Mouse (Mus musculus) myocyte (in vitro differentiated cells): ENCODE results near the gene Tet3. TPM values are rescaled to one million over a fixed set of nuclear protein-coding genes. Genes with fewer than 3 reads are reported as not detected.

Source experiments
- H3K27me3 ChIP-seq: one replicate; pipeline ENCODE4 v1.6.1; 2011; ENCODE audit not compliant: control insufficient read depth, insufficient read depth, insufficient read length
- H3K36me3 ChIP-seq: one replicate; pipeline ENCODE4 v1.6.1; 2011; ENCODE audit not compliant: control insufficient read depth, insufficient read depth
- H3K4me2 ChIP-seq: one replicate; pipeline ENCODE4 v1.6.1; 2011; ENCODE audit warnings: low read depth, control low read depth
- H3K4me3 ChIP-seq: one replicate; pipeline ENCODE4 v1.5.1; 2011; ENCODE audit warnings: mild to moderate bottlenecking, control low read depth, moderate library complexity
- H3K79me2 ChIP-seq: one replicate; pipeline ENCODE4 v1.6.1; 2011; ENCODE audit not compliant: control insufficient read depth, insufficient read depth
- H3ac ChIP-seq: one replicate; pipeline ENCODE4 v1.6.1; 2011; ENCODE audit not compliant: control insufficient read depth, insufficient read length
- CEBPB ChIP-seq: IDR thresholded peaks from 2 replicates; pipeline ENCODE4 v1.6.1; 2011; ENCODE audit warnings: mild to moderate bottlenecking, moderate library complexity; ENCODE audit not compliant: poor library complexity, insufficient read depth, severe bottlenecking
- E2F4 ChIP-seq: IDR thresholded peaks from one replicate; pipeline ENCODE4 v1.6.1; 2011; ENCODE audit warnings: mild to moderate bottlenecking, control low read depth, moderate library complexity; ENCODE audit not compliant: insufficient read depth
- MAX ChIP-seq: IDR thresholded peaks from one replicate; pipeline ENCODE4 v1.6.1; 2011; ENCODE audit warnings: low read depth, mild to moderate bottlenecking, control low read depth
- MYOD1 ChIP-seq, 3 experiments: IDR thresholded peaks; one replicate each; pipeline ENCODE4 v1.6.1; 2011; ENCODE audit warnings: control low read depth in 2 of 3, low read depth in 2 of 3, mild to moderate bottlenecking in 2 of 3, moderate library complexity in 1 of 3; ENCODE audit not compliant: insufficient read length in 2 of 3, control insufficient read depth in 1 of 3
- MYOG ChIP-seq, 3 experiments: IDR thresholded peaks; one replicate each; pipeline ENCODE4 v1.6.1; 2011; ENCODE audit warnings: control low read depth in 2 of 3, low read depth in 2 of 3, mild to moderate bottlenecking in 2 of 3; ENCODE audit not compliant: insufficient read length in 2 of 3, control insufficient read depth in 1 of 3, insufficient read depth in 1 of 3
- POLR2A ChIP-seq: IDR thresholded peaks from one replicate; pipeline ENCODE4 v1.6.1; 2011; ENCODE audit warnings: low read depth, mild to moderate bottlenecking, control low read depth, moderate library complexity; ENCODE audit not compliant: insufficient read length
- POLR2AphosphoS2 ChIP-seq: IDR thresholded peaks from one replicate; pipeline ENCODE4 v1.6.1; 2011; ENCODE audit warnings: low read depth, control low read depth; ENCODE audit not compliant: insufficient read length
- REST ChIP-seq: IDR thresholded peaks from one replicate; pipeline ENCODE4 v1.6.1; 2011; ENCODE audit warnings: mild to moderate bottlenecking, control low read depth, moderate library complexity; ENCODE audit not compliant: insufficient read depth, insufficient read length
- SRF ChIP-seq: IDR thresholded peaks from one replicate; pipeline ENCODE4 v1.6.1; 2011; ENCODE audit warnings: low read depth; ENCODE audit not compliant: control insufficient read depth, insufficient read length
- TCF12 ChIP-seq: IDR thresholded peaks from one replicate; pipeline ENCODE4 v1.6.1; 2011; ENCODE audit warnings: mild to moderate bottlenecking, control low read depth; ENCODE audit not compliant: poor library complexity, insufficient read depth, severe bottlenecking
- TCF3 ChIP-seq: IDR thresholded peaks from one replicate; pipeline ENCODE4 v1.6.1; 2011; ENCODE audit warnings: low read depth, control low read depth; ENCODE audit not compliant: insufficient read length
- USF1 ChIP-seq: IDR thresholded peaks from one replicate; pipeline ENCODE4 v1.6.1; 2011; ENCODE audit warnings: low read depth, mild to moderate bottlenecking, control low read depth, moderate library complexity
- polyA plus RNA-seq: library from polyadenylated mRNA; unstranded; fragments of >200 nt; fragmentation: generic; extraction: Trizol; gene quantifications from one replicate; pipeline ENCODE4 v1.2.1, GENCODE M21; 2012; ENCODE audit warnings: missing spikeins

The Tet3 gene
- polyA plus RNA-seq, 1 experiment: 11.4 TPM

GRCm38 (mm10) chr6:83496753-83497710 is 38.1 kb upstream of the Tet3 start:
- H3K79me2 ChIP-seq: no peaks in the 10 kb centered on the region
- TF ChIP-seq MYOG (IDR thresholded peaks at IDR 0.05; ENCODE audit: control insufficient read depth in 1 of 3, insufficient read depth in 1 of 3, insufficient read length in 2 of 3, low read depth in 2 of 3): peak in 1 of 3 experiments; percentile 63
- TF ChIP-seq USF1: no peak
- TF ChIP-seq MYOD1 (IDR thresholded peaks at IDR 0.05; ENCODE audit: control insufficient read depth in 1 of 3, insufficient read length in 2 of 3, low read depth in 2 of 3): peak in 2 of 3 experiments; percentile 21 to 63
- H3ac ChIP-seq: no peak overlapping the region
- H3K27me3 ChIP-seq: no peaks in the 10 kb centered on the region
- peak overlapping the region; percentile 57 for H3K4me2 ChIP-seq
- H3K4me3 ChIP-seq: no peak overlapping the region
- peaks cover 10% of the 10 kb centered on the region for H3K36me3 ChIP-seq

GRCm38 (mm10) chr6:83496009-83496752 is 37.3 kb upstream of the Tet3 start:
- Histone ChIP-seq H3K79me2 (no peaks in the 10 kb centered on the region), H3K27me3 (no peaks in the 10 kb centered on the region), H3K36me3 (peaks cover 10% of the 10 kb centered on the region), H3K4me3 (no peak overlapping the region), H3K4me2 (peak overlapping the region; percentile 57), H3ac (no peak overlapping the region)
- TF ChIP-seq CEBPB (no peak), USF1 (no peak), POLR2A (no peak), REST (no peak), E2F4 (no peak), MYOG (IDR thresholded peaks at IDR 0.05; ENCODE audit: control insufficient read depth in 1 of 3, insufficient read depth in 1 of 3, insufficient read length in 2 of 3, low read depth in 2 of 3) (no peak), MYOD1 (IDR thresholded peaks at IDR 0.05; ENCODE audit: control insufficient read depth in 1 of 3, insufficient read length in 2 of 3, low read depth in 2 of 3) (no peak), POLR2AphosphoS2 (no peak), TCF12 (no peak), SRF (no peak), TCF3 (no peak), MAX (no peak)

- no peaks in the 10 kb centered on the region for H3K27me3 ChIP-seq
- H3K4me2 ChIP-seq: no peak overlapping the region
- no peak overlapping the region for H3K4me3 ChIP-seq
- H3ac ChIP-seq: no peak overlapping the region
- TF ChIP-seq MYOG (IDR thresholded peaks at IDR 0.05; ENCODE audit: control insufficient read depth in 1 of 3, insufficient read depth in 1 of 3, insufficient read length in 2 of 3, low read depth in 2 of 3): no peak
- no peak for TF ChIP-seq TCF12
- TF ChIP-seq REST: no peak
- TF ChIP-seq CEBPB: no peak
- TF ChIP-seq MYOD1 (IDR thresholded peaks at IDR 0.05; ENCODE audit: control insufficient read depth in 1 of 3, insufficient read length in 2 of 3, low read depth in 2 of 3): no peak
- no peak for TF ChIP-seq E2F4
- TF ChIP-seq POLR2AphosphoS2: no peak
- TF ChIP-seq TCF3: no peak
- TF ChIP-seq POLR2A: no peak
- no peak for TF ChIP-seq MAX
- TF ChIP-seq USF1: no peak
- TF ChIP-seq SRF: no peak
- peaks cover 25% of the 10 kb centered on the region for H3K36me3 ChIP-seq
- H3K79me2 ChIP-seq: no peaks in the 10 kb centered on the region
Observed at GRCm38 (mm10) chr6:83490622-83491021, 31.7 kb upstream of the Tet3 start.

GRCm38 (mm10) chr6:83488200-83488599 is 29.3 kb upstream of the Tet3 start:
- H3K27me3 ChIP-seq: no peaks in the 10 kb centered on the region
- no peak overlapping the region for H3K4me3 ChIP-seq
- no peak overlapping the region for H3K4me2 ChIP-seq
- peaks cover 30% of the 10 kb centered on the region for H3K36me3 ChIP-seq
- no peak overlapping the region for H3ac ChIP-seq
- TF ChIP-seq REST (no peak), POLR2A (no peak), E2F4 (no peak), SRF (no peak), CEBPB (no peak), POLR2AphosphoS2 (no peak), TCF12 (no peak), MYOG (IDR thresholded peaks at IDR 0.05; ENCODE audit: control insufficient read depth in 1 of 3, insufficient read depth in 1 of 3, insufficient read length in 2 of 3, low read depth in 2 of 3) (no peak), USF1 (no peak)
- no peaks in the 10 kb centered on the region for H3K79me2 ChIP-seq
